Mouse (Mus musculus): Measurements from ENCODE around the gene Dpp6.

The Dpp6 gene

DNA sequence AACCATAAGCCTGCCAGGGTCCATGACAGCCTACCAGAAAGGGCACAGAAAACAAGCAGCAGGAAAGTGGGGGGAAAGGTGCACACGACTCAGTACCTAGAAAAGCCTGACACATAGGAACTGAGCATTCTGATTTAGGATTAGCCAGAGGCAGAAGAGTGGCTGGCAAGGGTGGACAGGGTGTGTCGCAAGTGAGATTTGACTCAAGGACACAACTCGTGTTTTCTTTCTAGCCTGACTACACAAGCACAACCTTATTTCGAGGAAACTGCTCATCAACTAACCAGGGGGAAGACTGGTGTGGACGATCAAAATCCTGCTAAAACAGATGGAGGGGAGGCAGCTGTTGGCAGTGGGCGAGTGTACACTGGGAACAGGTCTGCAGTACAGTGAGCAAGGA lies 922.2 kb downstream of the Dpp6 start:
- DNase-seq (ENCODE audit: low spot score in 2 of 2): no peak

DNA sequence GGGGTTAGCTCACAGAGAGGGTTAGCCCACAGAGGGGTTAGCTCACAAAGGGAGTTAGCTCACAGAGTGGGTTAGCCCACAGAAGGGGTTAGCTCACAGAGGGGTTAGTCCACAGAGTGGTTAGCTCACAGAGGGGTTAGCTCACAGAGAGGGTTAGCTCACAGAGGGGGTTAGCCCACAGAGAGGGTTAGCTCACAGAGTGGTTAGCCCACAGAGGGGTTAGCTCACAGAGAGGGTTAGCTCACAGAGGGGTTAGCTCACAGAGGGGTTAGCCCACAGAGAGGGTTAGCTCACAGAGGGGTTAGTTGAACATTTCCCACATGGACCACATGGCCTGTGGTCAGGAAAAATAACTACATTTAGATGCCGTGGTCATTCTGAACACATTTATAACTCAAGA lies 927.9 kb downstream of the Dpp6 start:
- DNase-seq (ENCODE audit: low spot score in 2 of 2): no peak

DNA sequence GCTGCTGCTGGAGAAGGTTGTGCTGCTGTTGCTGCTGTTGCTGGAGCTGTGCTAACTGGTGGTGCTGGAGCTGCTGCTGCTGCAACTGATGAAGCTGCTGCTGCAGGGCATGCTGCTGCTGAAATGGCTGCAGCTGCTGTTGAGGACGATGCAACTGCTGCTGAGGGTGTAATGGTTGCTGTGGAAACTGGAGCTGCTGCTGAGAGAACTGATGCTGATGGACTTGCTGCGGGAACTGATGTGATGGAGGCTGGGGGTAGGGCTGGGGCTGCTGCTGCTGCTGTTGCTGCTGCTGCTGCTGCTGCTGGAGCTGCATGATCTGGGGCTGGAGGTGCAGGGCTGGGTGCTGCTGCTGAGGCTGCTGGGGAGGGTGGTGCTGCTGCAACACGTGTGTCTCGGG lies 948.8 kb downstream of the Dpp6 start:
- DNase-seq (ENCODE audit: low spot score in 2 of 2): no peak

DNA sequence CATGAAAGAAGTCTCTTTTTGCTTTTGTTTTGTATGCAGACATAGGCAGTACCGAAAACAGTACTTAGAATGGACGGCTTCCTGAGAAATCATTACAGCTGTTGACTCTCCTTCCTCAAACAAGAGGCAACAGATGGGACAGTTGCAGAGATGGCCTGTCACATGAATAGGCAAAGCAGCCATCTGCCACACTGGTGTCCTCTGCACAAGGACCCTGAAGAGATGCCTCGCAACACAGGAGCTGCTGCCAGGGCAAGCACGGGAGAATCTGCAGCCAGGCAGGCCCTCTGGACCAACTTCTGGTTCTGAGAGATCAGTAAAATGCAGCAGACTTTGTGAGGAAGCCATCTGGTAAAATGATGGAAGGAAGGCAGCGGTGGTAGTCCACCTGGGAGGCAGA lies 950.9 kb downstream of the Dpp6 start:
- no peak for DNase-seq (ENCODE audit: low spot score in 2 of 2)

All from urinary bladder, postnatal 4 days (tissue).